Mouse (Mus musculus) erythroblast, embryonic 14.5 days (primary cell): ENCODE results near the gene Ncf2.

Experiments
- GATA1 ChIP-seq: IDR thresholded peaks from 2 replicates; pipeline ENCODE4 v1.6.1; 2012; ENCODE audit warnings: low read length, inconsistent platforms, mixed read lengths
- TAL1 ChIP-seq: IDR thresholded peaks from 3 replicates; pipeline ENCODE4 v1.6.1; 2012; ENCODE audit warnings: low read length, inconsistent platforms, mixed read lengths

GRCm38 (mm10) chr1:152791269-152791668 is 8.7 kb upstream of the Ncf2 start:
- TF ChIP-seq TAL1 (no peak), GATA1 (no peak)
